ENCODE assay signal across 29 mouse cellular contexts in genomic region chr16:27251316-27251715, GRCm38 (mm10). TPM values are rescaled to one million over a fixed set of nuclear protein-coding genes. Genes with fewer than 3 reads are reported as not detected.
DNase-seq lines count a peak whose midpoint lies in the region; ATAC-seq and TF ChIP-seq lines count a peak whose summit lies in the region.
"Had no signal": no experiment of that assay in that cellular context is flagged by ENCODE, and none has a peak within 500 bp of the region (broad histone marks: within the 10 kb centered on the region; RNA-seq: fewer than 3 reads in every experiment).

No protein-coding gene starts in this region.

- H3K9me3 ChIP-seq in kidney, postnatal 0 days (replicated peaks; ENCODE audit: low read length), result no peaks in the 10 kb centered on the region
- H3K9me3 ChIP-seq in limb, embryonic 13.5 days, result no peaks in the 10 kb centered on the region
- H3K9me3 ChIP-seq in limb, embryonic 10.5 days (replicated peaks), result no peaks in the 10 kb centered on the region
- H3K9me3 ChIP-seq: embryonic facial prominence, embryonic 10.5 days; embryonic facial prominence, embryonic 13.5 days; forebrain, embryonic 13.5 days; heart, embryonic 10.5 days; heart, embryonic 13.5 days; hindbrain, embryonic 12.5 days; hindbrain, embryonic 15.5 days; intestine, embryonic 15.5 days had no signal

- no peak overlapping the region for H3K27ac ChIP-seq in kidney, postnatal 0 days
- no peak overlapping the region for H3K27ac ChIP-seq in limb, embryonic 13.5 days
- no peak overlapping the region for H3K27ac ChIP-seq in limb, embryonic 10.5 days
- H3K27ac ChIP-seq: embryonic facial prominence, embryonic 10.5 days; embryonic facial prominence, embryonic 13.5 days; forebrain, embryonic 13.5 days; heart, adult 2 months; heart, embryonic 10.5 days; heart, embryonic 13.5 days; hindbrain, embryonic 12.5 days; hindbrain, embryonic 15.5 days; intestine, embryonic 15.5 days had no signal

- no peaks in the 10 kb centered on the region for H3K27me3 ChIP-seq in kidney, postnatal 0 days (ENCODE audit: insufficient read depth, low read length)
- H3K27me3 ChIP-seq in limb, embryonic 13.5 days, result no peaks in the 10 kb centered on the region
- H3K27me3 ChIP-seq in limb, embryonic 10.5 days (ENCODE audit: low read depth, poor library complexity, severe bottlenecking), result no peaks in the 10 kb centered on the region
- H3K27me3 ChIP-seq: embryonic facial prominence, embryonic 13.5 days; forebrain, embryonic 13.5 days; heart, embryonic 13.5 days; hindbrain, embryonic 12.5 days; hindbrain, embryonic 15.5 days; intestine, embryonic 15.5 days had no signal

- ATAC-seq in kidney, postnatal 0 days (replicated peaks; ENCODE audit: low FRiP score, low read depth), result no peak
- peak; percentile 67; the same call in 1 of the 2 replicates for ATAC-seq in limb, embryonic 13.5 days (ENCODE audit: low FRiP score, low read depth)
- ATAC-seq: forebrain, embryonic 13.5 days; forebrain, embryonic 16.5 days; intestine, embryonic 15.5 days had no signal

- no peak for TF ChIP-seq CTCF in kidney, postnatal 0 days (IDR thresholded peaks at IDR 0.05; ENCODE audit: low read depth)

- H3K36me3 ChIP-seq in kidney, postnatal 0 days (ENCODE audit: insufficient read depth, low read length), result no peaks in the 10 kb centered on the region
- no peaks in the 10 kb centered on the region for H3K36me3 ChIP-seq in limb, embryonic 13.5 days
- H3K36me3 ChIP-seq in limb, embryonic 10.5 days, result no peaks in the 10 kb centered on the region
- H3K36me3 ChIP-seq: embryonic facial prominence, embryonic 10.5 days; embryonic facial prominence, embryonic 13.5 days; heart, embryonic 10.5 days; heart, embryonic 13.5 days; hindbrain, embryonic 12.5 days; hindbrain, embryonic 15.5 days; intestine, embryonic 15.5 days had no signal

- 45% methylated on average over 2 of the region's 2 CpGs for WGBS in kidney, postnatal 0 days
- 48% methylated on average over 2 of the region's 2 CpGs for WGBS in limb, embryonic 13.5 days
- WGBS in limb, embryonic 10.5 days, result 80% methylated on average over 2 of the region's 2 CpGs

- no peaks in the 10 kb centered on the region for H3K4me1 ChIP-seq in kidney, postnatal 0 days (replicated peaks; ENCODE audit: insufficient read depth, low read length)
- H3K4me1 ChIP-seq in limb, embryonic 13.5 days, result no peaks in the 10 kb centered on the region
- no peaks in the 10 kb centered on the region for H3K4me1 ChIP-seq in limb, embryonic 10.5 days
- H3K4me1 ChIP-seq: embryonic facial prominence, embryonic 10.5 days; embryonic facial prominence, embryonic 13.5 days; forebrain, embryonic 13.5 days; heart, embryonic 10.5 days; heart, embryonic 13.5 days; hindbrain, embryonic 12.5 days; hindbrain, embryonic 15.5 days; intestine, embryonic 15.5 days had no signal

- DNase-seq in cerebellum, postnatal 14 days, result peak; percentile 27 to 42
- no peak for DNase-seq in cerebellum, postnatal 36 days
- DNase-seq in kidney, postnatal 0 days (ENCODE audit: low spot score), result peak; percentile 62
- DNase-seq in kidney, adult 11 months, result no peak
- DNase-seq in limb, embryonic 10.5 days (ENCODE audit: low spot score), result no peak
- DNase-seq in spleen, postnatal 4 days (ENCODE audit: low spot score in 2 of 2), result no peak
- DNase-seq: adrenal gland, adult 2 months; adrenal gland, postnatal 14 days; B cell, adult 2 months; cerebellum, adult 11-12 months; cerebellum, adult 9-11 months; embryo, embryonic 11 days; gastrocnemius, postnatal 10 days; gastrocnemius, postnatal 36 days; heart, adult 2 months; heart, postnatal 14 days; heart, postnatal 4 days had no signal

- H3K4me2 ChIP-seq in kidney, postnatal 0 days (ENCODE audit: low read length), result no peak overlapping the region
- H3K4me2 ChIP-seq in limb, embryonic 13.5 days (replicated peaks), result no peak overlapping the region
- H3K4me2 ChIP-seq: embryonic facial prominence, embryonic 13.5 days; forebrain, embryonic 13.5 days; heart, embryonic 13.5 days; hindbrain, embryonic 12.5 days; hindbrain, embryonic 15.5 days; intestine, embryonic 15.5 days had no signal

- H3K9ac ChIP-seq in kidney, postnatal 0 days (ENCODE audit: low read depth, low read length), result no peak overlapping the region
- H3K9ac ChIP-seq in limb, embryonic 13.5 days, result no peak overlapping the region
- H3K9ac ChIP-seq: embryonic facial prominence, embryonic 13.5 days; forebrain, embryonic 13.5 days; heart, embryonic 13.5 days; hindbrain, embryonic 12.5 days; hindbrain, embryonic 15.5 days; intestine, embryonic 15.5 days had no signal

- H3K4me3 ChIP-seq in kidney, postnatal 0 days (replicated peaks; ENCODE audit: low read depth, low read length), result no peak overlapping the region
- no peak overlapping the region for H3K4me3 ChIP-seq in limb, embryonic 13.5 days
- H3K4me3 ChIP-seq in limb, embryonic 10.5 days, result no peak overlapping the region
- H3K4me3 ChIP-seq: embryonic facial prominence, embryonic 10.5 days; embryonic facial prominence, embryonic 13.5 days; erythroblast, embryonic 14.5 days; forebrain, embryonic 13.5 days; heart, adult 2 months; heart, embryonic 10.5 days; heart, embryonic 13.5 days; hindbrain, embryonic 12.5 days; hindbrain, embryonic 15.5 days; intestine, embryonic 15.5 days had no signal

RNA-seq across cellular contexts. Expression of gene Ostn, which starts 56.0 kb away (rescaled TPM):
- polyA plus RNA-seq in kidney, postnatal 0 days (2015; fragmentation: Nextera tagmentation; extraction: Ambion mirVana), result not detected in 2 replicates
- polyA plus RNA-seq in limb, embryonic 13.5 days (2015; fragmentation: Nextera tagmentation; extraction: Ambion mirVana), result 2.1 and 2.6 TPM in 2 replicates
- not detected in 2 replicates for polyA plus RNA-seq in limb, embryonic 10.5 days (2016; fragmentation: Nextera tagmentation; extraction: Ambion mirVana)
- polyA plus RNA-seq: adrenal gland, adult 2 months; embryonic facial prominence, embryonic 10.5 days; erythroblast, embryonic 14.5 days; forebrain, embryonic 13.5 days; forebrain, embryonic 16.5 days; heart, embryonic 10.5 days; heart, embryonic 13.5 days; heart, embryonic 16.5 days; hindbrain, embryonic 12.5 days; hindbrain, embryonic 15.5 days had no signal

Comparison
In these comparisons a context has a peak if more than half of its experiments do, and no peak if none do; other contexts are left out.
1. DNase-seq: peak in cerebellum, postnatal 14 days (2 of 2) and kidney, postnatal 0 days (single experiment); none in cerebellum, postnatal 36 days (0 of 2), kidney, adult 11 months (single experiment), limb, embryonic 10.5 days (single experiment) and spleen, postnatal 4 days (0 of 2).